Mouse (Mus musculus) stomach, embryonic 14.5 days (tissue): ENCODE results near the gene Tmc3. TPM values are rescaled to one million over a fixed set of nuclear protein-coding genes. Genes with fewer than 3 reads are reported as not detected.

Source experiments
- ATAC-seq: fragments of 200-750 bp; cut with Nextera tagmentation; 2 replicates; pipeline ENCODE4 v1.8.0; 2017; ENCODE audit warnings: low read depth, moderate TSS enrichment; ENCODE audit not compliant: insufficient number of reproducible peaks, insufficient read depth, low FRiP score
- H3K27ac ChIP-seq: fragments of 300-500 bp; sonication (generic); 2 replicates; pipeline ENCODE4 v1.5.1; 2014; ENCODE audit warnings: mild to moderate bottlenecking, low read length, moderate library complexity, mixed read lengths
- H3K27me3 ChIP-seq: fragments of 300-500 bp; sonication (generic); 2 replicates; pipeline ENCODE4 v1.6.1; 2014; ENCODE audit warnings: low read length, control low read depth, mixed read lengths; ENCODE audit not compliant: control insufficient read depth, insufficient read depth
- H3K36me3 ChIP-seq: fragments of 300-500 bp; sonication (generic); 2 replicates; pipeline ENCODE4 v1.6.1; 2014; ENCODE audit warnings: mild to moderate bottlenecking, control low read depth, low read length, moderate library complexity, mixed read lengths; ENCODE audit not compliant: control insufficient read depth, insufficient read depth
- H3K4me1 ChIP-seq: fragments of 300-500 bp; sonication (generic); 2 replicates; pipeline ENCODE4 v1.6.1; 2014; ENCODE audit warnings: low read length, control low read depth, mixed read lengths; ENCODE audit not compliant: control insufficient read depth, insufficient read depth
- H3K4me2 ChIP-seq: fragments of 300-500 bp; sonication (generic); replicated peaks from 2 replicates; pipeline ENCODE4 v1.6.1; 2014; ENCODE audit warnings: low read depth, low read length, control low read depth
- H3K4me3 ChIP-seq: fragments of 300-500 bp; sonication (generic); 2 replicates; pipeline ENCODE4 v1.5.1; 2014; ENCODE audit warnings: low read depth, low read length, control low read depth
- H3K9ac ChIP-seq: fragments of 300-500 bp; sonication (generic); replicated peaks from 2 replicates; pipeline ENCODE4 v1.6.1; 2014; ENCODE audit warnings: low read depth, mild to moderate bottlenecking, control low read depth, low read length, moderate library complexity, mixed read lengths
- H3K9me3 ChIP-seq: fragments of 300-500 bp; sonication (generic); 2 replicates; pipeline ENCODE4 v1.6.1; 2016; ENCODE audit warnings: low read depth, low read length, control low read depth; ENCODE audit not compliant: control insufficient read depth
- WGBS: fragments of 180-500 bp; shearing (Covaris S2); extraction: QIAGEN DNeasy Blood & Tissue Kit; methylation state at CpG from one replicate; pipeline ENCODE4 v1.1.7; 2014; 5-methylcytosine and 5-hydroxymethylcytosine counted together
- polyA plus RNA-seq: library from polyadenylated mRNA; unstranded; fragments of >200 nt; fragmentation: Nextera tagmentation; extraction: Ambion mirVana; gene quantifications from 2 replicates; pipeline ENCODE4 v1.2.1, GENCODE M21; 2014

Gene Tmc3
- polyA plus RNA-seq, 1 experiment from 2014 or later: 0.56 TPM

DNA sequence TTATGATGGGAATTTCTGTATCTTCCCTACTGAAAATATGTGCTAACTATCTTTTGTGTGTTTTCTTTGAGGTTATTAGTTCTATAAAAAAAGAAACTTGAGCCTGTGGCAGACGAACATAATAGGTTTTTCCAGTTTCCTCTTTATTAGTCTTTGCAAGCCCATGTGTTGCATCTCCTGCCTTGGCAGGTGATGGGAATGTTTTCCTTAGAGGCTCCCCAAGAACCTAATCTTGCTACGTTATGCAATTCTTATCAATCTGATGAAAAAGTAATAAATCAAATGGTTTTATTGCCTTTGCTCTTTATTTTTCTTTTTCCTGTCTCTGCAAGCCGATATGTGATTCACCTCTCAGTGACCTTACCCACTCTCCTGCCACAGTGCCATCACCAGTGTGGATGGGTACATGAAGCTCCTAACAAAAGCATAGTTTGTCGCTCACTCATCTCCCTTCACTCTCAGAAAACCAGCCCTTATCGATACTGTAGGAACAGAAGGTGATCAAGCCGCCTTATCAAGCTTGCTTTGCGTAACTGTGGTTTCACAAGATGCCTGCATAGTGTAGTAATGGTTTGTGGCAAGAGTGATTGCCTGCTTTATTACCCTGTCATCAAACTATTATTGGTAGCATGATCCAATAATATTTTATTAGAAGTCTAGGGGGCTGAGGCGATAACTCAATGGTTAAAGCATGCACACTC is 42.0 kb downstream of the Tmc3 start:
- H3K27ac ChIP-seq: no peak overlapping the region
- ATAC-seq: no peak
- 68% methylated on average over 8 of the region's 8 CpGs for WGBS

DNA sequence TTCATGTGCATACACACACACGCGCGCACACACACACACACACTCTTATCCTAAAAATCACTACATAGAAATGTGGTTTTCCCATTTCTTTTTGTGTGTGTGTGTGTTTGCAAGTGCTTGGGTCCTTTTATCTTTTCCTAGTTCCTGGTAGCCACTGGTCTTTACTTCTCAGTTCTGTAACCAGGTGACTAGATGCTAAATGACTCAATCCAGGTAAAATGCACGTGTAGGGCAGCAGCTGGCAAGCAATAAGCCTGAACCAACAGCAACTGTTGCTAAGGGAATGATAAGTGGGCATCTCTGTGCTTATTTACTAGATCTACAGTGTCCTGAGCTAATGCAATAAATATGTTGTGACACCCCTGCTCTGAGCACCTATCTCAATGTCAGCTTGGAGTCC is 42.6 kb downstream of the Tmc3 start:
- H3K27me3 ChIP-seq: no peaks in the 10 kb centered on the region
- H3K9me3 ChIP-seq: no peaks in the 10 kb centered on the region
- no peak overlapping the region for H3K4me3 ChIP-seq
- no peak overlapping the region for H3K4me2 ChIP-seq
- peaks cover 5% of the 10 kb centered on the region for H3K4me1 ChIP-seq
- no peak overlapping the region for H3K27ac ChIP-seq
- 83% methylated on average over 4 of the region's 4 CpGs for WGBS
- ATAC-seq: no peak
- no peaks in the 10 kb centered on the region for H3K36me3 ChIP-seq
- no peak overlapping the region for H3K9ac ChIP-seq

More for the DNA sequence above, 42.0 kb downstream of the Tmc3 start:
- Histone ChIP-seq H3K27me3 (no peaks in the 10 kb centered on the region), H3K4me1 (peaks cover 4% of the 10 kb centered on the region), H3K36me3 (no peaks in the 10 kb centered on the region), H3K4me3 (no peak overlapping the region), H3K9ac (no peak overlapping the region), H3K9me3 (no peaks in the 10 kb centered on the region), H3K4me2 (no peak overlapping the region)

DNA sequence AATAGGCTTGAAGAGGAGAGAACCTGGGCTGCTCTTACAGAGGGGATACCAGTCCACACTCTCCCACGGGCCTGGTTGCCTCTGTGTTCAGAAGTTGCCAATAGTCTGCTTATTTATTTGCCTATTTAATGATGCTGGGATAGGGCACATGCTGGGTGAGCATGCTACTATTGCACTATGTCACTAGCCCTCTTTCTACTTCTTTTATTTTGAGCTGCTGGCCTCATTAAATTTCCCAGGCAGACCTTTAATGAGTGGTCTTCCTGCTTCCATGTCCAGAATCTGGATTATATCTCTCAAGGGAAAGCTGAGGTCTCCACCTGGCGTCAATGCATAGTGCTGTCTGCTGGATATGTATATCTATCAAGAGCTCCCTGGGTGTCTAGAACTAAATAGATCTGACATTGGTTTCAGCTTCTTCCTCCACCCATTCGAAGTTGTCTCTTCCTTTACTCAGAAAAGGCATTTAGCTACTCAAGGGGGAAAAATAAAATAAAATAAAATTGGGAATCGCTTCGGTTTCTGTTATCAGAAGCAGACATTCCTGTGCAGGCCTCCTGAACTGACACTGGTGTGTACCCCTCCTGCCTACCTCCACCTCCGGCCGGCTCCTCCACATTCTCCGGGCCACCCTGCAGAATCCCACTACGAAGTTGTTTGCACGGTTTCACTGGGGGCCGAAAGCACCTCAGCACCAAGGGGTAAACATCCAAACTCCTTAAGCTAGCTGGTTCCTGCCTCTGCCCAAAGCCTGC is 46.5 kb downstream of the Tmc3 start:
- ATAC-seq: no peak
- no peaks in the 10 kb centered on the region for H3K9me3 ChIP-seq
- H3K4me3 ChIP-seq: peak overlapping the region; percentile 45
- H3K27me3 ChIP-seq: no peaks in the 10 kb centered on the region
- peaks cover 22% of the 10 kb centered on the region for H3K4me1 ChIP-seq
- H3K9ac ChIP-seq: no peak overlapping the region
- peaks cover under 1% of the 10 kb centered on the region; the same call in 1 of the 2 replicates for H3K36me3 ChIP-seq
- H3K27ac ChIP-seq: 0 out of 2 replicates have a peak overlapping the region, but pooled peaks have one; percentile 11
- H3K4me2 ChIP-seq: peak overlapping the region; percentile 54
- 10% methylated on average over 11 of the region's 11 CpGs for WGBS

DNA sequence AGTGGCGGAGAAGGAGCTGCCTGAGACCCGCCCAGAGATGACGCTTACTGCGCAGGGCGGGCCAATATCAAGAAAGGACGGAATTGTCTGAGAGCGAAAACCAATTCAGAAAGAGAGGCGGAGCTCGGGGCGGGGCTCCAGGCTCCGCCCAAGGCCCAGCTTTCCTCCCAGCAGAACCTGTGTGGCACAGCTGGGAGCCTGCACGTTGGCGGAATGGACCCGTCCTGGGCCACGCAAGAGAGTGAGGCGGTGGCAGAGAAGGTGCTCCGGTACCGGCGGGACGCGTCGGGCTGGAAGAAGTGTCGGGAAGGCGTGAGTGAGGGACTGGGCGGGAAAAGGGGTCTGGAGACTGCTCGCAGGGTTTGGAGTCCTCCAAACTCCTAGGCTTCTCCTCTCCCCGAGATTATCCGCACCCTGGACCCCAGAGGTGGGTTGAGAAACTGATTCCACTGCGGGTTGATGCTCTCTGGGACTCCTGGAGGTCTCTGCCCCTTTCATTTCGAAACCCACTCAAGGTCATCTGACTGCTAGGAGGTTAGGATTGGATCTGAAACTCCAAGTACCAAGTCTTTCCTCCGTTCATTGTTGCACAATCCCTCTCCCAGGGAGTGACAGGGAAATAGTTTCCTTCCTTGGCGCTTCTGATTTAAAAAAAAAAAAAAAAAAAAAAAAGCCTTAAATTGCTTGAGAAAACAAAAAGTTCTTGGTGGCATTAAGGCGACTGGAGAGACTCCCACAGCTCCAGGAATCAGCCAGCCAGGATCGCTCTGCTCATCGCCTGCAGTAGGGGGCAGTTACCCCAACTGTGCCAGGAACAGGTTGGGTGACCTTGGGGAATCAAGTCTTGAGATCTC is 47.3 kb downstream of the Tmc3 start, which contains the start of gene Stard5:
TSS of gene Stard5 (plus strand) at position 132 of the 854 bp plus-strand sequence.
- Histone ChIP-seq H3K4me2 (peak within 1 kb of the TSS; percentile 54), H3K9ac (peak within 1 kb of the TSS; percentile 41), H3K27me3 (no peaks in the 10 kb centered on the region), H3K4me1 (peaks cover 22% of the 10 kb centered on the region), H3K9me3 (no peaks in the 10 kb centered on the region), H3K36me3 (peaks cover 8% of the 10 kb centered on the region; the same call in 1 of the 2 replicates), H3K27ac (peak within 1 kb of the TSS; percentile 11; the same call in 1 of the 2 replicates), H3K4me3 (peak within 1 kb of the TSS; percentile 45)
- peak; percentile 96 for ATAC-seq
- under 1% methylated on average over 35 of the region's 35 CpGs for WGBS

DNA sequence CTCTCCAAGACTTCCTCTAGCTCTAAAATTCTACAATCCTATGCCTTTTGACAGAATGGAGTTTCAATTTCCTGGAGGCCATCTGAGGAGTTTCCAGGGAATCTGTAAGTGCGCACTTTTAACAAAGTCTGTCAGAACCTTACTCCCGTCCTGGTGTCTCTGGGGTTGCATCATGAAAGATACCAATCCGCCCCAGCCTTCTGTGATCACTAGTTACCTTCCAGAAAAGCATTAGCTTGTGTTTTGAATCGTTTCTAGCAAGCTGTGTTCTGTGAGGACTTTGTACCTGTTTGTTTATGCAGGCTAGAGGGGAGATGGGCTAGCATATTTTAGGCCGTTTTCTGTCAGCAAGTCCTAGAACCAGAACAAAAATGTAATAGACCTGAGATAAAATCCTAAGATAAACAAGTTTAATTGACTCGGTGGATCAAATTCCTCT is 48.0 kb downstream of the Tmc3 start:
- WGBS: 34% methylated on average over 6 of the region's 6 CpGs
- no peak for ATAC-seq
- Histone ChIP-seq H3K9me3 (no peaks in the 10 kb centered on the region), H3K27me3 (no peaks in the 10 kb centered on the region), H3K4me1 (peaks cover 22% of the 10 kb centered on the region), H3K27ac (no peak overlapping the region), H3K4me2 (peak overlapping the region; percentile 54), H3K36me3 (peaks cover 13% of the 10 kb centered on the region), H3K9ac (peak overlapping the region; percentile 19; the same call in 1 of the 2 replicates), H3K4me3 (peak overlapping the region; percentile 45)

DNA sequence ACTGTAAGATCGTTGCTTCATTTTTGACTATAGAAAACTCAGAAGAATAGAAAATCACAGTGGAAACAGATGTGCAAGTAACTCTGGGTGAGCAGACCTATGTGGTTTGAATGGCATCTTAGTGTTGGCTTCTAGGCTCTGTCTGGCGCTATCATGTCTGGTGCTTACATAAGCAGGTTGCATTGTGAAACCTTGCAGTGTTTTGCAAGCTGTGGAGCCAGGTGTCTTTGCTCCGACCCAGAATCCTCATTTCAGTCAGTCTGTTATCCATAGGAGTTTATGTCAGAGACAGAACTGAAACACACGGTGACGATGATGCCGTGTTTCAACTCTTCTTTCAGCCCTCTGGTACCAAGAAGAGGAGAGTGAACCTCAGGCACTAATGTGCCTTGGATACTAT is 49.1 kb downstream of the Tmc3 start:
- Histone ChIP-seq H3K36me3 (peaks cover 18% of the 10 kb centered on the region), H3K27ac (no peak overlapping the region), H3K9ac (no peak overlapping the region), H3K4me1 (peaks cover 22% of the 10 kb centered on the region), H3K4me3 (no peak overlapping the region), H3K4me2 (no peak overlapping the region), H3K9me3 (no peaks in the 10 kb centered on the region), H3K27me3 (no peaks in the 10 kb centered on the region)
- ATAC-seq: no peak
- 80% methylated on average over 6 of the region's 6 CpGs for WGBS

DNA sequence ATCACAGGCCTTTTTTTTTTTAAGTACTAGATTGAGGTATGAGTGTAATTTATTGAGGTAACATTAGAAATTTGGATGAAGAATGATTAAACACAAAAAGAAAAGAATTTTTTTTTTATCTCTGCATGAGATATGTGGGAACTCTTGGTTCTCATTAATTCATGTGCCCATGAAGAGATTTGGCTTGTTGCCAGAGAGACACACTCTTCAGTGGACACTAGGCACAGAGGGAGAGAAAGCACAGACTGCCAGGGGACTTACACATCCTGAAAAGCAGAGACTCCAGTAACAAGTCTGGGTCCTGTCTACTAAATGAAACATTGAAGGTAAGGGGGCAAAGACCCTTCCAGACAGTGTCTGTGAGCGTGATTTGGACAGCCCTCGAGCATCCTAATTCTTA is 51.0 kb downstream of the Tmc3 start:
- Histone ChIP-seq H3K4me2 (no peak overlapping the region), H3K36me3 (peaks cover 23% of the 10 kb centered on the region), H3K9ac (no peak overlapping the region), H3K4me1 (peaks cover 22% of the 10 kb centered on the region), H3K9me3 (no peaks in the 10 kb centered on the region), H3K27ac (no peak overlapping the region), H3K27me3 (no peaks in the 10 kb centered on the region), H3K4me3 (no peak overlapping the region)
- WGBS: 86% methylated on average over 2 of the region's 2 CpGs
- ATAC-seq: no peak

DNA sequence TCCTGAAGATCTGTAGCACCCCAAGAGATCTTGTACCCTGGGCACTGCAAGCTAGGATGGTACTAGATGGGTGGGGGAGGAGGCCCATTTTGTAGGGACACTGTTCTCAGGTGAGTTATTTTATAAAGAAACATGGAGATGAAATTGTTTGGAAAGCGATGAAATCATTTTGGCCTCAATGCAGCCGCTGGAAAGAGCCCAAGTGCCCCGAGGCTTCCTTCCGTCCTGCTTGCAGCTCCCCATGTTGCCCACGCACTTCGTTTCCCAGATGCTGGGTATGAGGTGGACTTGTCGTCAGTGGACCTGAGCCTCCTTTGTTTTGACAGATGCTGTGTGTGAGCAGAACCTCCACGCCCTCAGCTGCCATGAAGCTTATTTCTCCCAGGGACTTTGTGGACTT is 51.7 kb downstream of the Tmc3 start:
- ATAC-seq: no peak
- WGBS: 90% methylated on average over 8 of the region's 8 CpGs
- Histone ChIP-seq H3K9me3 (no peaks in the 10 kb centered on the region), H3K27me3 (no peaks in the 10 kb centered on the region), H3K4me2 (no peak overlapping the region), H3K4me3 (no peak overlapping the region), H3K27ac (no peak overlapping the region), H3K4me1 (0 out of 2 replicates have a peak, but pooled peaks cover 21% of the 10 kb centered on the region), H3K36me3 (peaks cover 23% of the 10 kb centered on the region), H3K9ac (no peak overlapping the region)
